Mouse (Mus musculus) lung, postnatal 10 days (tissue): ENCODE data around the gene Tmem63a.
A peak's percentile ranks its signal among the peaks of the same experiment; 100 is the strongest.
"Not testable (repeated sequence)": the region's sequence is repeated elsewhere in the genome, so short reads cannot be mapped to it uniquely, and the experiment has no call there.

ENCODE experiments used
- DNase-seq: peaks from one replicate; pipeline ENCODE4 v3.0.0; 2021

The Tmem63a gene

DNA sequence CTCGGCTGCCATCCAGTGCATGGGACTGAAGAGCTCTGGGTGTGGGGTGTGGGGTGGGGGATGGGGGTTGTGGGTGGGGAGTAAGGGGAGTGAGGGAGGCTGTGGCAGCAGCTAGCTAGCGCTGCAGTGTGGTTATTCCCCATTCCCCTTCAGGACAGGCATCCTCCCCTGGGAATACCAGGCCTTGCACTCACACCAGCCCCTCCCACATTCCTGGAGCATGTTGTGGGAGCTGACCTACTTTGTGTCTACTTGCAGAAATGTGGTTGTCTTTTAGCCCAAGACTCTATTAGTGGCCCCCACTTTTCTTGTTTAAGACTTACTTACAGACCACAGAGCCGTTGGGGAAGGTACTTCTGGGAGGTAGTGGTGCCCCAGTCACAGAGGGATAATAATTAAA is 24.4 kb downstream of the Tmem63a start:
- DNase-seq, result peak; percentile 83

DNA sequence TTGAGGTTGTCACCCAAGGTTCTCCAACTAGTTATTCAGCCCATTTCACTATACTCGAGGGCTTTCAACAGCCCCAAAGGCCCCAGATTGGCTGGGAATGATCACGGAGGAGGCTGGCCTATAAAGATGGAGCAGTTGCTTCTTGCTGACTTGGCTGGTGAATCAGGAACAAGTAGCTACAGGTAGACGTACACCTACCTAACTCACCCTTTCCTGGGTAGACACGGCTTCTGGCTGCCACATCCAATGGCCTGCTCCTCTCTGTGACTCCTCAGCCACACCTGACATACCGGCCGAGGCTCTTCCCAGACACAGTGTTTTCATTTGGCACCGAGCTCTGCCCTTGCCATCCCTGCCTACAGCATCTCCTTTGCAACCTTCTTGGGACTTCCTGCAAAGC is 25.1 kb downstream of the Tmem63a start:
- DNase-seq, result no peak

DNA sequence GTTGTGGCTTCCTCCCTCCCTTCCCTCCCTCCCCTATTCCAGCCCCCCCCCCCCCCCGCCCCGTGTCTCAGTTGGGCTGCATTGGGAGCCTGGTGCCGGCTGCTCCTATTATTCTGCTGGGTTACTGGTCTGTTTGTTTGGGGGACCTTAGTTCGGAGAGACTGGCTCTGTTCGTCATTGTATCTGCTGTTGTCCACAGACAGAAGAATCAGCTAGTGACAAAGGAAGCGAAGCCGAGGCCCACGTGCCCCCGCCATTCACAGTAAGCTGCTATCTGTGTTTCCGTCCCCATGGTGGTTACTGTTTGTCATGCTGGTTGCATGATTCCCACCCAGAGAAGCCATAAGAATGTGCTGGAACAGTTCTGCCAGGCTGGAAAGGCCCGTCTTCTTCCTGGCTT is 30.8 kb downstream of the Tmem63a start:
- DNase-seq, result no peak

DNA sequence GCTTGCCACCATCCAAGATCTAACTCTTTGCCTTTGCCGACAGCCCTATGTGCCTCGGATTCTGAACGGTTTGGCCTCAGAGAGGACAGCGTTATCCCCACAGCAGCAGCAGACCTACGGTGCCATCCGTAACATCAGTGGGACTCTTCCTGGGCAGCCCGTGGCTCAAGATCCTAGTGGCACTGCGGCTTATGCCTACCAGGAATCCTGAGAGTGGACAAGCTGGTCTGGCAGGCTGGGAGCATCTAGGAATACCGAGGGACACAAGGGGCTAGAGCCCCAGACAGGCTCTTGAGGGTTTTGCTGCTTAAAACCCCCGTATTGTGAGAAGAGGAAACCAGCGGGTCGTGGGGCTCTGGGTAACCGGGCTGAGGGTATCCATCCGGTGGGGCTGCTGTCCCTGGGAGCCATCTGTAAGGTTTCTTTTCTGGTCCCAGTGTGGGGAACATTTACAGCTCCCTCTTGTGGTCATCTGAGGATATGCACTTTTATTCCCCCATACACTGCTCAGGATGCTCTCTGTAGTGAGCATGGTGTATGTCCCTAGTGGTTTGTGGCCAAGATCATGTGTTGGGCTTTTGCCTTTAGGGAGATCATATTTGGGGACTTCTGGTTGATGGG is 32.1 kb downstream of the Tmem63a start:
- DNase-seq, result peak; percentile 65

DNA sequence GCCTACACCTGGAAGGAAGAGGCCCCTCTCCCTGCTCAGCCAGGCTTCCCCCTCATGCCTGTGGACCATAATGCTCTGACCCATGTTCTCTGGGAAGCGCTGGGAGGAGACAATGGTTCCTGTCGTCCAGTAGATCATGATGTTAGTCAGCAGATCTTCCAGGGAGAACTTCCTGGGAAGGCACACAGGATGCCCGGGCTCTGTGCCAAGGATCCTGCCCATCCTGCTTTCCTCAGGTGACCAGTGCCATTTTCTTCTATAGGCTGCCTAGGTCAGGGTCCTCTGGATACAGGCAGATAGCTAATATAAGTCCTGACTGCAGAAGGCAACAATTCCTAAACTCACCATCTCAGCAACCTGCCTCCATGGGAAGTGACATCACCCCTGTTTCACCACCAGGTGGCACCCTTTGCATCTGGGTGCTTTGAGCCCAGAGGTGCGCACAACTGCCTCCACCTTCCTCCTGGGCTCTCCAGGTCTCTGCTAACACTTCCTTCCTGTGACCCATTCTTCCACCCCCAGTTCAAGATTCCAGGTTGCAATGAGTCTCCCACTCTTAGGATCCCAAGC is 34.1 kb downstream of the Tmem63a start:
- DNase-seq, result peak; percentile 55

DNA sequence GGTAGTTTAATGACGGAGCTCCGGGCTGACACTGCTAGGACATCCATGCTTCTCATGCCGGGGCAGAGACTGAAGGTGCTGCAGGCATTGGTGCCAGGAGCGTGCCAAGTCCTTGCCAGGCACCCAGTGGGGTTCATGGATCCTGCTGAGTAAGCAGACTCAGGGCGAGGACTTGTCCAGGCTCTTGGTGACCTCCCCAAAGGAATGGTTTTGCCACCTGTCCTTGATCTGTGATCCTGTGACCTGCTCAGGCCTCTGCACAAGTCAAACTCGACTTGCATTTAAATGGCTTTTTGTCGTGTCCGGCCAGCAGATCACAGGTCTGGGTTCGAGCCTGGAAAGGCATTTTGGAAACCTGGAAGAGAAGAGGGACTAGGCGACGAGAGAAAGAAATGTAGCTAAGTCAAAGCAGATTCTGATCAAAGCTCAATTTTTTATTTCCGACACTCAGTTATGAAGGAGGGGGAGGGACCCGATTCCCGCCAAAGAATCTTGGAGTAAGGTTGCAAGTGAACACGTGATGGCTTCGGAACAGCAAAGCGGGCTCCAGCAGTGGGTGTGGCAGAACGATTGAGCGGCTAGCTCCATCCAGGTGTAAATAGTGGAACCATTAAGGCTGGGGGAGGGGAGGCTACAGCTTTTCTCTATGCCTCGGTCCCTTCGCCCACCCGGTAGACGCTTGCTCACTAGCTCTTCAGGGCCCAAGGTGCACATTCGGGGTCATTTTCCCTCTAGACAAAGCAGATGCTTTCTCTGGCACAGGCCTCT is 37.5 kb downstream of the Tmem63a start:
- no peak for DNase-seq

DNA sequence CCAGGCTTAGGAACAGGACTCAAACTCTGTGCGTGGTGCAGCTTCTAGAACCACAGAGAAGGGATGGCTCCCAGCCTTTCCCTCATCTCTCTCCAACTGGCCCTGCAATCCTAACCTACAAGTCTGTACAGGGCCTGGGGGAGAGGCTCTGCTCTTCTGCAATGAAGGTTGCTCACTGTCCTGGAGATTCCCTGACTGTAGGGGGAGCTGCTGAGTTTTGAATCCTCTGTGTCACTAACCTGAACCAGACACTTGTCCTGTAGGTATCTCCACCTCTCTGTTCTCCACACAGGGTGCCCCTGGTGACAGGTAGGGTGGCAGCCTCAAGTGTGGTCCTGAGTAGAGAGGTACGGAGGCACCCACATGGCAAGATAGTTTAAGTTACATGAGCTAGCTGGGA is 38.3 kb downstream of the Tmem63a start:
- DNase-seq, result no peak

DNA sequence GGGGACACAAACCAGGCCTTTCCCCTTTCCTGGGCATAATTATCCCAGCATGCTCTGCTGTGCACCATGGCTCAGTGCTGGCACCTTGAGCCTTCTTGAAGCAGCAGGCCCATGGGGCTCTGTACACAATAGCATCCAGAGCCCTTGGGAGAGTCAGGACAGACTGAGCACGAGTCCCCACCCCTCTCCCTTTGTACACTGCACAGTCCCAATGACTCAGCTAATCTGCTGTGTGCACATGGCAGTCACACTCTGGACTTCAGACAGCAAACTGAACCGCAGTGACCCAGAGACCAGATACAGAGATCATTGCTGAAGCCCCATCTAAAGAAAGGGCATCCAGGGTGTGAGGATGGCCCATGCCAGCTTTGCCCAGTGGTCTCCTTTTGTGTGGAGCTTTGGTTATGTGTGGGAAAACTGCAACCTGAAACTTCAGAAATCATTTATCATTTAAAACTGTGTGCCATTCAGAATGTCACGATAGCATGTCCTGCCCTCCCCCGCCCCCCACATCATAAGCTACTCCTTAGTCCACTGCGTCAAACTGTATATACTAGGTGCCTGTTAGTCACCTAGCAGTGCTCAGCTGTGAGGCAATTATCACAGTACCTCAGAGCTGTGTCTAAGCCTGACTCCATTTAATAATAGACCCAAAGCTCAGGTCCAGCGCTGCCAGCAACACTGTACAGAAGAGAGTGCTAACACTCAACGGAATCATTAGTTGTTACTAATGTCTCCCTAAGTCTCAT is 39.3 kb downstream of the Tmem63a start:
- not testable (repeated sequence) for DNase-seq

DNA sequence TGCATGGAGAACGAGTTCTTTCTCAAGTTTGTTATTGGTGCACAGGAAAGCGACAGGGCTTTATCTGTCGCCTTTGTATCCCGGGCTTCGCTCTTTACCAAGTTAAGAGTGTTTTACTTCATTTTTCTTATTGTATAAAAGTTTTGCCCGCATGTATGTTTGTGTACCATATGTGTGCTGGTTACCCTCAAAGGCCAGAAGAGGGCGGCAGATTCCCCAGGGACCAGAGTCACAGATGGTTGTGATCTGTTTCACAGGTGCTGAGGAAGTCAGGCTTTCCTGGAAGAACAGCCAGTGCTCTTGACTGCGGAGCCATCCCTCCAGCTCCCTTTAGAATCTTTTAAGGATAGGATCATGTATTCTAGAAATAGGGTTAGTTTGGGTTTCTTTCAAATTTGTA is 44.6 kb downstream of the Tmem63a start:
- DNase-seq, result no peak

DNA sequence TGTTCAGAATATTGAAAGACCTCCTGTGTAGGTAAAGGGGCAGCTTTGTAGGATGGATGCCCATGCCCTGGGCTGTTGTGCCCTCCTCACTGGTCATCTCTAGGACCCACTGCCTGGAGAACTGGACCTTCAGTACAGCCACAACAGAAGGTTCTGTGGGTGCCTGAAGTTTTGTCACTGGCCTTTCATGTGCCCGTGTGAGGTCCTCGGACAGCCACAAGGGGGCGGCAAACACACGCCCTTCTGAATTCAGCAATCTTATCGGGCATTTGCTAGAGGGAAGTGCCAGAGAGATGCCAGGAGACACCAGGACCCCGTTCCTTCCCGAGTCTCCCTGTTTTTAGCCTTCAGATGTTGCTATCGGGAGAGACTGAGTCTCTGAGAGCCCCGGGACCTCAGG is 45.6 kb downstream of the Tmem63a start:
- DNase-seq, result peak; percentile 81

DNA sequence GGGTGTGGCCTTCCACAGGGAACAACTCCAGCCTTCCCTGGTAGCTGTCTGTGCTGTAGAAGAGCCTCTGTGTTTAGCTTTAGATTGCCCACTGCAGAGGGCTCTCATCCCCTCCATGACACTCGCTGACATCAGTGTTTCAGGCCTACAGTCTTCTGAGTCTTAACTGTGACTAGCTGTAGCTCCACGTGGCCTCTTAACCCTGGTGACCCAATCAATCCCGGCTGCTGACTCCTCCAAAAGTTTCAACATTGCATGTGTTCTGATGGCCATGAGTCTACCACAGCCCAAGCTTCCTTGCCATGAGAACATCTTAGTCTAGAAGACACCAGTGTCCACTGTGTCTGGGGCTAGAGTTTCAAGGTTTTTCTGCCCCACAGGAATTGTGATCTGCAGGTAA is 48.5 kb downstream of the Tmem63a start:
- no peak for DNase-seq

DNA sequence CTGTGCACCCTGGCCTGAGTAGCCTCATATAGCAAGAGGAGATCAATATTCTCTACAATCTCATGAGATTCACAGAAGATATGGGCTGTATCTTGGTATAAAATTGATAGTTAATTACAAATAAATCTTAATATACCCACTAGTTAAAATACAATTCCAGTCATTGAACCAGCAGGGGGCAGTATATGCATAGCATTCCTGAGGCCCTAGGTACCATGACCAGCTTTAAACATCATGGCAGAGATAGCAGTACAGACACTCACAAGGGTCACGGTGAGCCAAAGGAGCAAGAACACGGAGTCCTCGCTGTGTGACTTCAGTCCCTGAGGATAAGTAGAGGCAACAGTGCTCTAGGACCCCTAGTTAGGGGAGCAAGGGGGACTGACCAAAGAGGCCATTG is 50.0 kb downstream of the Tmem63a start:
- DNase-seq, result peak; percentile 65

DNA sequence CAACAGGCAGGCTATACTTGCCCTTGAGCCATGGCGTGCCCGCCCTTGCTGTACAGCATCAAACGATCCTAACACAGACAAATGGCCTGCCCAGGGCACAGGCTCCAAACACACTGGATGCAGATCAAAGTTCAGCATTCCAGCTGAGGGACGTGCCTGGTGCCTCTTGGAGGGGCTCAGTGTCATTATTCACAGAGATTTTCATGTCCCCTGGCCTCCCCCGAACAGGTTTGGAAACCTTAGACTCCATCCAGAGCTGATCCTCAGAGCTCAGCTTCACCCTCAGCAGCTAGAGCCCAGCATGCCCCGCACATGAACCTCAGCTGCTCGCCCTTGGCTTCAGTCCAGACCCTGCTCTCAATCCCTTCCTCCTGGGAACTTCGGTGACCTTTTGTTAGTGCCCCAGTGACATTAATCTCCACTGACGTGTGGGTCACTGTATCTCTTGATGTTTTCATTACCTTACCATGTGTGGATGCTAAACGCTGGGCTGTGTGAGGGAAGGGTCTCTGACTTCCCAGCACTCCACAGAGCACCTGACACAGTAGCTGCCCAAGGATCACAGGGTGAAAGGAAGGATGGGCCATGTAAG is 58.5 kb downstream of the Tmem63a start:
- no peak for DNase-seq

DNA sequence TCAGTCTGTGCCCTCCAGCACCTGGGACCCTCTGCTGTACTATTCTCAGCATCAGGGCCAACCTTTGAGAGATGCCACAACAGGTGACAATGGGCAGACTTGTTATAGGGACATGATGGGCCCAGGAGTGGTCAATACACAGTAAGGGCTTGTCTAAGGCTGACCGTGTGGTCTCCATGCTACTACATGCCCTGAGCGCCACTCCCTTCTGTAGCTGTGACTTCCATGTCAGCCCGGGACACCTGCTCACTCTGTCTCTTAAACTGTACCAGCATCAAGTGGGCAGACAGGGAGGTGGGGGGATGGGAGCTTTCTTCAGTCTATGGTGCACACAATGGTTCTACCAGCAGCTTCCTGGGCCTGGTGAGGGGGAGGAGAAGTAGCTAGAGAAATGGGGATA is 59.1 kb downstream of the Tmem63a start:
- DNase-seq, result no peak

DNA sequence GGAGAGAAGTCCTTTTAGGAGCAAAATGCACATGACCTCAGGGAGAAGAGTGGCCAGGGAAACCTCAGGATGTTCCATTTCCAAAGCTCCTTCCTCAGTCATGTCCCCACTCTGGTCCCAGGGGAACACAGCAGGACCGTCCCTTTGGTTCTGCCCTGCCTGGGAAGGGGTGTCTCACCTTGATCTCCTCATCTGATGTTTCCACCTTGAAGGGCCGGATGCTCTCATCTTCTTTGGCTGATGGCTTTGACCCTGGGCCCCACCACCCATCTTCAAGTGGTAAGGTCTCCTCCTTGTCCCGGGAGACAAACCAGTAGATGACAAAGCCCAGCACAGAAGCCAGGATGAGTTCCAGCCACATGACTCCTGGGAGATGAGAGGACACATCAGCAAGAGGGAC is 59.5 kb downstream of the Tmem63a start:
- DNase-seq, result no peak

DNA sequence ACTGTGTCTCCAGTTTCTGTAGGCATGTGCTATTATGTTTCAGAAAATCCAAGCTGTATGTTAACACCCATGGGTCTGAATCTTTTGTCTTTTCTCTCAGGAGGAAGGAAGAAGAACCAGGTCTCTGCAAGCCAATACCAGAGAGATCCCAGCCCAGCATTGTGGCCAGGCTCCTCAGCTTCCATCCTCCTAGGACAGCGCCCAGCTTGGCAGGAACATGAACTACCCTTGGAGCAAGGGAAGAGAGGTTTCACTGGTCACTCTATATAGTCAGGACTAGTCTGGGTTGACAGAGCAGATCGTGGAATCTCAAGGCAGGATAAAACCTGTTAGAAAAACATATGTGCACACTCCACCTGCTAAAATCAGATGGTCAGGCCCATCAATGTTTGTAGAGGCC is 61.6 kb downstream of the Tmem63a start:
- DNase-seq, result no peak

DNA sequence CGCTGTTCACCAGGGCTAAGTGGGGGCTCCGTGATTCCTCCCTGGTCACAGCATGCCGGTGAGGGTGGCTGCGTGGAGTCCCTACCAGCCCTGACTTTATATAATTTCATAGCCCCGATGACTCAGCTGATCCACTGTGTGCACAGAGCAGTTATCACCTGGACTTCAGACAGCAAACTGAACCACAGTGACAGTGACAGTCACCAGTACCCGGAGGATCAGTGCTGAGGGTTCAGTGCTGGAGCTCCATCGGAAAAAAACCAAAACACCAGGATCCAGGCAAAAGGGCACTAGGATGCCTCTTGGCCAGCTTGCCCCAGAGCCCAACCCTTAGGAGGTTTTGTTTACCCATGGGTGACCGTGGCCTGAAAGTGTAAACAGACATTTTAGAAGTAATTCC is 63.2 kb downstream of the Tmem63a start:
- no peak for DNase-seq

DNA sequence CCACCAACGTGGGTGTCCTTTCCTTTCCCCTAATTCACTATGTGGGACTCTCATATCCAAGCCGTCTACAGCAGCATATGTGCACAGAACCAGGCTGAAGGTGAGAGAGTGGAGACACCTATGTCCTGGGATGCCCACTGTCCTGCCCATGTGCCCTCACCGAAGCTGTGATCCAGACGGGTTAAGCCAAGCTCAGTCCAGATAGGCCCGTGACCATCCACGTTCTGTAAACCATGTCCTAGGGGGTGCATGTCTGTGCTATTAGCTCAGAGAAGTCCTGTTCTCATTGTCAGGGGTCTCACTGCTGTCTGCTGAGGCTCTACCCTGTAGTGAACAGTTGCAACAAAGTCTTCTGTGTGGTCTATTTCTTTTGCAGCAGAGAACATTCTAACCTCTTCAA is 65.7 kb downstream of the Tmem63a start:
- no peak for DNase-seq

DNA sequence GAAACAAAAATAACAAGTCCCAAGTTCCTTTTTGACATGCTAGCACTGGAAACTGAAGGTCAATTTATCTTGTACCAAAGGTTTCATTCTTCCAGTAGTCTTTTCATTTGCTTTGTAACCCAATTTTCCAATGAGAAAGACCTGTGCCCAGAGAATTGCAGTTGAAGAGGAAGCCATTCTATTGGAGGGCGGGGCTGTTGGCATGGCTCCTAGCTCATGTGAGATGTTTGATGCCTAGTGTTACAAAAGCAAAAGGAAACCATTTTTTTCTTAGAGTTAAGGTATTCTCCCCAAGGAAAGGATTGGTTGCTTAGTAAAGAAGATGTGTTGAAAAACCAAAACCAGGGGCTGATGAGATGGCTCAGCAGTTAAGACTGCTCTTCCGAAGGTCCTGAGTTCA is 66.1 kb downstream of the Tmem63a start:
- peak; percentile 62 for DNase-seq

DNA sequence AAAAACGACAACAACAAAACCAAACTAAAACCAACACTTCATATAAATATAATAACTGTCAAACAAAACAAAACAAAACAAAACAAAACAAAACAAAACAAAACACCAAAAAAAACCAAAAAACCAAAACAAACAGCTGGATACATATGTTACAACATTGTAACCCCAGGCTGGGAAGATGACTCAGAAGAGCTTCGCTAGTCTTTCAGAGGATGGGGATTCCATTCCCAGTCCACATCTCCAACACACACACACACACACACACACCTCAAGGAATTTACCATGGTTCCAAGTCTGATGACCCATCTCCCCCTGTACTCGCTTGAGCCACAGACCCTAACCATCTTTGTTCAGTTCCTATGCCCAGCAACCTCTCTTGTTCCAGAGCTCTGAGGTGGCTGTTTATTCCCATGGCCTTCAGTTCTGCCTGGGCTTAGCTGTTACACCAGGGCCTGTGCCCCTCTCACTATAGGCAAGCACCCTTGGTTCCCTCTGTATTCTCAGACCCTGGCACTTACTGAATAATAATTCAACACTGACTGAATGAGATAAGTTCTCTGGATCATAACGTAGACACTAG is 67.0 kb downstream of the Tmem63a start:
- DNase-seq, result no peak

DNA sequence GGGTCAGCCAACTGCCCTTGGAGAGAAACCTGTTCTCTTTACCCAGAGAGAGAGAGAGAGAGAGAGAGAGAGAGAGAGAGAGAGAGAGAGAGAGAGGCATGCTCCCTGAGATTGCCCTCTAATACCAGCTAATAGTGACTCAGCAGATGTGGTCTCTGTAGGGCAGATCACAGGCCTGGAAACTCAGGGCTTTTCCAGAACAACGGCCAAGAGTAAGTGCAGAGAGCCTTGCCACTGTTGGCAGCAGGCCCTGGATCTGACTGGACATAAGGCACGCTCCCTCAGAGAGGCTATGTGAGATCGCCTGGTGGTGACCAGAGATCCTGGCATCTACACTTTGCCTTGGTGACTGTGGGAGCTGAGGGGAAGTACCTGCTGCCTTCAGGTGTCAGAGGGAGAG is 67.6 kb downstream of the Tmem63a start:
- peak; percentile 70 for DNase-seq

DNA sequence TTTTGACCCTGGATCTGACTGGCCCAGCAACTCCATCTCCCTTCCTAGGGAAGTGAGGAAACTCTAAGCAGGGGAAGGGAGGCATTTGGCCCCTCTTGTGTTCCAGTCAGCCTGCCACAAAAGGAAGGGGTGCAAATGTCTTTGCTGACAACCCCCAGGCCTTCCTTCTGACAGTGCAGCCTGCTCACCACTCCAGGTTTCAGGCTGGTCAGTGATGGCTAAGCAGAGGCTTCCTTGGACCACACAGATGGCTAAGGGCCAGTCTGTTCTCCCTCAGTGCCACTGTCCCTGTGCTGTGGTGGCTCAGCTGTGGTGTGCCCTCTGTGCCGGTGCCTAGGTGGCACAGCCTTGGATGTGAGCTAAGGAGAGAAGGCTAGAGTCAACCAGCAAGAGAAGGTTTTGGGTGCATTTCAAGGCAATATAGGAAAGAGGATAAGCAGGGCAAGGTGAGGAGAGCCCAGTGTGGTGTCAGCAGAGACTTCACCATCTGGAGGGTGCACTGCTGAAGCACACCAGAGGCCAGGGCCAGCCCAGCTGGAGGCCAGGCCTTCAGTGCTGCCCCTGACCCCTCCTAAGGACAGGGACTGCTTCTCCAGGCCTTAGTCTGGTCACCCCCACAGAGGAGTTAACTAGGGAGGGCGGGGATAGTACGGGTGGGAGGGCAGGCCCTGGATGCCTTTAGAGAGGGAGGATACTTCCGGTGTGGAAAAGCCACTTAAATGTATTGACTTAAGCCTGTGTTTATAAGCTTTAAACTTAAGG is 68.2 kb downstream of the Tmem63a start:
- DNase-seq, result no peak
